Comparison of ENCODE assay signal across 11 mouse cellular contexts in genomic region chr6:38065122-38065500, GRCm38 (mm10). TPM values are rescaled to one million over a fixed set of nuclear protein-coding genes. Genes with fewer than 3 reads are reported as not detected.
DNase-seq lines count a peak whose midpoint lies in the region; ATAC-seq lines count a peak whose summit lies in the region.
"Had no signal": no experiment of that assay in that cellular context is flagged by ENCODE, and none has a peak within 500 bp of the region (broad histone marks: within the 10 kb centered on the region; RNA-seq: fewer than 3 reads in every experiment).

No protein-coding gene starts in this region.

- H3K4me3 ChIP-seq in forebrain, embryonic 14.5 days (ENCODE audit: low read depth, low read length), result no peak overlapping the region
- no peak overlapping the region for H3K4me3 ChIP-seq in forebrain, embryonic 13.5 days
- H3K4me3 ChIP-seq: heart, embryonic 15.5 days had no signal

- ATAC-seq in forebrain, embryonic 14.5 days, result peak; percentile 60; the same call in 1 of the 2 replicates
- ATAC-seq in forebrain, embryonic 13.5 days, result no peak
- ATAC-seq in hematopoietic stem cell, adult 5-6 weeks (replicated peaks in 1 of 2; ENCODE audit: insufficient read depth in 1 of 2, low FRiP score in 2 of 2, low TSS enrichment in 1 of 2, low read depth in 1 of 2, poor library complexity in 2 of 2, severe bottlenecking in 2 of 2), result peak; percentile 28 to 34; a peak in 1 of 4 replicates

- no peaks in the 10 kb centered on the region for H3K9me3 ChIP-seq in forebrain, embryonic 14.5 days (replicated peaks; ENCODE audit: control insufficient read depth, low read length)
- peaks cover 7% of the 10 kb centered on the region; the same call in 1 of the 2 replicates for H3K9me3 ChIP-seq in forebrain, embryonic 13.5 days (replicated peaks)
- H3K9me3 ChIP-seq: heart, embryonic 15.5 days had no signal

- no peaks in the 10 kb centered on the region for H3K36me3 ChIP-seq in forebrain, embryonic 14.5 days (ENCODE audit: control insufficient read depth, insufficient read depth, low read length)
- no peaks in the 10 kb centered on the region for H3K36me3 ChIP-seq in forebrain, embryonic 13.5 days (ENCODE audit: poor library complexity, severe bottlenecking)

- H3K9ac ChIP-seq in forebrain, embryonic 14.5 days (ENCODE audit: low read length), result no peak overlapping the region
- H3K9ac ChIP-seq in forebrain, embryonic 13.5 days, result no peak overlapping the region
- H3K9ac ChIP-seq: heart, embryonic 15.5 days had no signal

- peak; percentile 72 for DNase-seq in forebrain, embryonic 14.5 days (ENCODE audit: low spot score)
- peak; percentile 51 for DNase-seq in cerebellum, adult 11-12 months
- DNase-seq in left cerebral cortex, postnatal 4 days, result peak; percentile 88
- DNase-seq in lung, adult 18-20 months, result no peak
- no peak for DNase-seq in adrenal gland, postnatal 4 days (ENCODE audit: low spot score in 2 of 2)
- no peak for DNase-seq in natural killer cell, adult 2 months (ENCODE audit: low spot score in 2 of 2)

- intact Hi-C loops in left cerebral cortex, postnatal 4 days (cut with DNase I), result loop anchor here (5.0 to 10.0 kb wide), 3 partner anchors 470 to 713 kb away; no protein-coding TSS in a partner anchor

- H3K27ac ChIP-seq in forebrain, embryonic 14.5 days (ENCODE audit: low read depth, low read length), result no peak overlapping the region
- H3K27ac ChIP-seq in forebrain, embryonic 13.5 days, result no peak overlapping the region
- H3K27ac ChIP-seq: heart, embryonic 15.5 days; stomach, postnatal 0 days had no signal

- H3K4me1 ChIP-seq in forebrain, embryonic 14.5 days (ENCODE audit: control insufficient read depth, insufficient read depth, low read length), result 0 out of 2 replicates have a peak, but pooled peaks cover 2% of the 10 kb centered on the region
- H3K4me1 ChIP-seq in forebrain, embryonic 13.5 days, result peaks cover 11% of the 10 kb centered on the region; the same call in 1 of the 2 replicates

- 58% methylated on average over 3 of the region's 3 CpGs for WGBS in forebrain, embryonic 14.5 days
- 61% methylated on average over 3 of the region's 3 CpGs for WGBS in forebrain, embryonic 13.5 days

- no peak overlapping the region for H3K4me2 ChIP-seq in forebrain, embryonic 14.5 days (ENCODE audit: low read length)
- H3K4me2 ChIP-seq in forebrain, embryonic 13.5 days, result no peak overlapping the region
- H3K4me2 ChIP-seq: heart, embryonic 15.5 days had no signal

- no peaks in the 10 kb centered on the region for H3K27me3 ChIP-seq in forebrain, embryonic 14.5 days (replicated peaks; ENCODE audit: control insufficient read depth, insufficient read depth, low read length)
- no peaks in the 10 kb centered on the region for H3K27me3 ChIP-seq in forebrain, embryonic 13.5 days
- H3K27me3 ChIP-seq: heart, embryonic 15.5 days had no signal

RNA-seq across cellular contexts. Expression of gene Svopl, which starts 18.3 kb away (rescaled TPM):
- 0.43 and 0.58 TPM in 2 replicates for polyA plus RNA-seq in forebrain, embryonic 14.5 days (2014; fragmentation: Nextera tagmentation; extraction: Ambion mirVana)
- polyA plus RNA-seq in forebrain, embryonic 13.5 days (2015; fragmentation: Nextera tagmentation; extraction: Ambion mirVana), result 0.36 and 0.93 TPM in 2 replicates
- total RNA-seq in hematopoietic stem cell, adult 5-6 weeks (2017), result not detected in 2 replicates
- total RNA-seq in left cerebral cortex, postnatal 4 days (2021), result not detected
- 1 to 10 TPM; 3.3 to 4.6 TPM for total RNA-seq in adrenal gland, postnatal 4 days (2021)
- total RNA-seq: liver, adult 2 months had no signal
- polyA plus RNA-seq: liver, adult 2 months had no signal

RNA-seq across cellular contexts. Expression of gene Tmem213, which starts 43.9 kb away (rescaled TPM):
- not detected in 2 replicates for polyA plus RNA-seq in forebrain, embryonic 14.5 days (2014; fragmentation: Nextera tagmentation; extraction: Ambion mirVana)
- not detected in 2 replicates for polyA plus RNA-seq in forebrain, embryonic 13.5 days (2015; fragmentation: Nextera tagmentation; extraction: Ambion mirVana)
- total RNA-seq in hematopoietic stem cell, adult 5-6 weeks (2017), result not detected in 2 replicates
- not detected for total RNA-seq in left cerebral cortex, postnatal 4 days (2021)
- 10 to 100 TPM in 1 of 2 experiments, not detected in 1; 13.9 TPM for total RNA-seq in adrenal gland, postnatal 4 days (2021)
- total RNA-seq: liver, adult 2 months had no signal
- polyA plus RNA-seq: liver, adult 2 months had no signal

RNA-seq across cellular contexts. Expression of gene Atp6v0a4, which starts 59.3 kb away (rescaled TPM):
- not detected in 2 replicates for polyA plus RNA-seq in forebrain, embryonic 14.5 days (2014; fragmentation: Nextera tagmentation; extraction: Ambion mirVana)
- 0.15 TPM in 1 of 2 replicates, not detected in the other for polyA plus RNA-seq in forebrain, embryonic 13.5 days (2015; fragmentation: Nextera tagmentation; extraction: Ambion mirVana)
- total RNA-seq in hematopoietic stem cell, adult 5-6 weeks (2017), result not detected in 2 replicates
- 1 to 10 TPM; 3.0 to 3.2 TPM for total RNA-seq in left cerebral cortex, postnatal 4 days (2021)
- 10 to 100 TPM in 1 of 2 experiments, 1 to 10 TPM in 1; 3.8 to 12.0 TPM for total RNA-seq in adrenal gland, postnatal 4 days (2021)

Comparison
In these comparisons a context has a peak if more than half of its experiments do, and no peak if none do; other contexts are left out.
1. DNase-seq: peak in forebrain, embryonic 14.5 days (single experiment), cerebellum, adult 11-12 months (single experiment) and left cerebral cortex, postnatal 4 days (single experiment); none in lung, adult 18-20 months (0 of 2), adrenal gland, postnatal 4 days (0 of 2) and natural killer cell, adult 2 months (0 of 2).